Mouse (Mus musculus): ENCODE results near the gene Gabrr3. TPM values are rescaled to one million over a fixed set of nuclear protein-coding genes. Genes with fewer than 3 reads are reported as not detected.

Gabrr3 gene
- polyA plus RNA-seq, 1 experiment from 2014 or later, result not detected

- ATAC-seq (replicated peaks; ENCODE audit: extremely low read depth, insufficient read depth, low FRiP score), result no peak
- Histone ChIP-seq H3K9ac (ENCODE audit: low read length) (no peak overlapping the region), H3K9me3 (replicated peaks; ENCODE audit: control insufficient read depth, low read length) (no peaks in the 10 kb centered on the region), H3K4me1 (ENCODE audit: control insufficient read depth, insufficient read depth, low read length) (no peaks in the 10 kb centered on the region), H3K4me2 (ENCODE audit: low read depth, low read length) (no peak overlapping the region), H3K27me3 (ENCODE audit: control insufficient read depth, insufficient read depth, low read length) (no peaks in the 10 kb centered on the region), H3K36me3 (ENCODE audit: control insufficient read depth, insufficient read depth) (no peaks in the 10 kb centered on the region), H3K27ac (ENCODE audit: low read length) (no peak overlapping the region), H3K4me3 (ENCODE audit: low read length) (no peak overlapping the region)
- WGBS, result 51% methylated on average over 9 of the region's 9 CpGs
Observed at GRCm38 (mm10) chr16:59420237-59420866, 13.2 kb downstream of the Gabrr3 start.

DNA sequence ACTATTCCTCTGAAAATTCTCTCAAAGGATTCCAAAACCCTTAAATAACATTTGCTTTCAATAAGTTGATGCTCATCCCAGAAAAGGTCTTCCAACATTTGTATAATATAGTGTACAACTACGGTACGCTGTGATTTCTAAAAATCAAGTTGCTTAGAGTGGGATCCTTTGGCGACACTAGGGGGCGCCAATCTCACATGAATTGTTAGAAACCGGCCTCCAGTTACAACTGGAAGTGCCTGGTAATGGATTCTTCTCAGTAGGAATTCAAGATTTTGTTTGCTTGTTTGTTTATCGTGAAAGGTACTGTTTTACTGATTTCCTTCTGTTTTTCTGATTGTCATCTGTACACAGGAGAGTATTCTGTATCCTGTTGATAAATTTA lies 13.7 kb downstream of the Gabrr3 start:
- H3K27me3 ChIP-seq (ENCODE audit: control insufficient read depth, insufficient read depth, low read length), result no peaks in the 10 kb centered on the region
- H3K36me3 ChIP-seq (ENCODE audit: control insufficient read depth, insufficient read depth), result no peaks in the 10 kb centered on the region
- 8% methylated on average over 6 of the region's 6 CpGs for WGBS
- H3K27ac ChIP-seq (ENCODE audit: low read length), result no peak overlapping the region
- H3K9me3 ChIP-seq (replicated peaks; ENCODE audit: control insufficient read depth, low read length), result no peaks in the 10 kb centered on the region
- no peaks in the 10 kb centered on the region for H3K4me1 ChIP-seq (ENCODE audit: control insufficient read depth, insufficient read depth, low read length)
- H3K4me3 ChIP-seq (ENCODE audit: low read length), result no peak overlapping the region
- no peak overlapping the region for H3K4me2 ChIP-seq (ENCODE audit: low read depth, low read length)
- ATAC-seq (replicated peaks; ENCODE audit: extremely low read depth, insufficient read depth, low FRiP score), result no peak
- no peak overlapping the region for H3K9ac ChIP-seq (ENCODE audit: low read length)

DNA sequence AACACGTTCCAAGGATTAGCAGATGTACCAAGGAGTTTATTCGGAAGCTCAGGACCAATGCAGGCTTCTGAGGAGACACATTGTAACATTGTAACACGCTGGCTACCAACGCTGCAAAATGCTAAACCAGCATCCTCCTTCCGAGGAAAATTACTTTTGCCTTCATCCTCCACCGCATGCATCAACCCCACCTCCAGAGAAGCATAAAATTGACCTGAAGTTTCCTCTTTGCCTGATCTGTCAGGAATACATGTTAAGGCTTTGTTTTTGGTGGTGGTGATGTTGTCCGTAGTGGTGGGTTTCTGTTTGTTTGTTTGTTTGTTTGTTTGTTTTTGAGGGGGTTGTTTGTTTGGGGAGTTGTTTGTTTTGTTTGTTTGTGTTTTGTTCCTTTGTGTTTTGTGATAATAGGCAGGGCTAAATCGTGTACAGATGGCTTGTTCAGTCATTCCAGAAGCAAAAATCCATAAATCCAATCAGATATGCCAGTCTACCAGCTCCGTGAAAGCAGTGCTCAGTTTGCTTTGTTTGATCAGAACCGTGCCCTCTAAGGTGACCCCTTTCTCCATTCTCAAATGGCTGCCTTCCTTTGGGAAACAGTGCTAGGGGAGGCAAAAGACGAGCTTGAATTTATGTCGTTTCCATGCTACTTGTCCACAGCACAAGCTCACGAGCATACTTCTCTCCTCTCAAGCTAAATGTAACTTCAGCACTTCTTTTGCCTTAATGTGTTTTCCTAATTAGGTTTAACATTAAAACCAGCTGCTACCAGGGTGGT lies 14.6 kb downstream of the Gabrr3 start:
- Histone ChIP-seq H3K4me2 (ENCODE audit: low read depth, low read length) (no peak overlapping the region), H3K27me3 (ENCODE audit: control insufficient read depth, insufficient read depth, low read length) (no peaks in the 10 kb centered on the region), H3K4me3 (ENCODE audit: low read length) (no peak overlapping the region), H3K27ac (ENCODE audit: low read length) (no peak overlapping the region), H3K9me3 (replicated peaks; ENCODE audit: control insufficient read depth, low read length) (no peaks in the 10 kb centered on the region), H3K4me1 (ENCODE audit: control insufficient read depth, insufficient read depth, low read length) (no peaks in the 10 kb centered on the region), H3K36me3 (ENCODE audit: control insufficient read depth, insufficient read depth) (no peaks in the 10 kb centered on the region), H3K9ac (ENCODE audit: low read length) (no peak overlapping the region)
- WGBS, result 68% methylated on average over 13 of the region's 13 CpGs
- no peak for ATAC-seq (replicated peaks; ENCODE audit: extremely low read depth, insufficient read depth, low FRiP score)

- H3K9ac ChIP-seq (ENCODE audit: low read length), result no peak overlapping the region
- H3K27ac ChIP-seq (ENCODE audit: low read length), result no peak overlapping the region
- no peak overlapping the region for H3K4me3 ChIP-seq (ENCODE audit: low read length)
- H3K36me3 ChIP-seq (ENCODE audit: control insufficient read depth, insufficient read depth), result no peaks in the 10 kb centered on the region
- H3K9me3 ChIP-seq (replicated peaks; ENCODE audit: control insufficient read depth, low read length), result no peaks in the 10 kb centered on the region
- H3K4me2 ChIP-seq (ENCODE audit: low read depth, low read length), result no peak overlapping the region
- H3K4me1 ChIP-seq (ENCODE audit: control insufficient read depth, insufficient read depth, low read length), result no peaks in the 10 kb centered on the region
- H3K27me3 ChIP-seq (ENCODE audit: control insufficient read depth, insufficient read depth, low read length), result no peaks in the 10 kb centered on the region
- 74% methylated on average over 7 of the region's 7 CpGs for WGBS
- ATAC-seq (replicated peaks; ENCODE audit: extremely low read depth, insufficient read depth, low FRiP score), result no peak
Observed at GRCm38 (mm10) chr16:59427960-59428359, 20.8 kb downstream of the Gabrr3 start.

- no peak overlapping the region for H3K27ac ChIP-seq (ENCODE audit: low read length)
- H3K4me3 ChIP-seq (ENCODE audit: low read length), result no peak overlapping the region
- ATAC-seq (replicated peaks; ENCODE audit: extremely low read depth, insufficient read depth, low FRiP score), result no peak
- no peak overlapping the region for H3K4me2 ChIP-seq (ENCODE audit: low read depth, low read length)
- no peaks in the 10 kb centered on the region for H3K27me3 ChIP-seq (ENCODE audit: control insufficient read depth, insufficient read depth, low read length)
- H3K4me1 ChIP-seq (ENCODE audit: control insufficient read depth, insufficient read depth, low read length), result no peaks in the 10 kb centered on the region
- WGBS, result 75% methylated on average over 11 of the region's 11 CpGs
- H3K9me3 ChIP-seq (replicated peaks; ENCODE audit: control insufficient read depth, low read length), result no peaks in the 10 kb centered on the region
- H3K9ac ChIP-seq (ENCODE audit: low read length), result no peak overlapping the region
- no peaks in the 10 kb centered on the region for H3K36me3 ChIP-seq (ENCODE audit: control insufficient read depth, insufficient read depth)
Observed at GRCm38 (mm10) chr16:59433181-59433580, 26.0 kb downstream of the Gabrr3 start.

- Histone ChIP-seq H3K36me3 (ENCODE audit: control insufficient read depth, insufficient read depth) (no peaks in the 10 kb centered on the region), H3K9ac (ENCODE audit: low read length) (no peak overlapping the region), H3K27me3 (ENCODE audit: control insufficient read depth, insufficient read depth, low read length) (no peaks in the 10 kb centered on the region), H3K4me2 (ENCODE audit: low read depth, low read length) (no peak overlapping the region), H3K9me3 (replicated peaks; ENCODE audit: control insufficient read depth, low read length) (no peaks in the 10 kb centered on the region), H3K27ac (ENCODE audit: low read length) (no peak overlapping the region), H3K4me1 (ENCODE audit: control insufficient read depth, insufficient read depth, low read length) (no peaks in the 10 kb centered on the region), H3K4me3 (ENCODE audit: low read length) (no peak overlapping the region)
- 81% methylated on average over 7 of the region's 7 CpGs for WGBS
- ATAC-seq (replicated peaks; ENCODE audit: extremely low read depth, insufficient read depth, low FRiP score), result no peak
Observed at GRCm38 (mm10) chr16:59444880-59445559, 37.9 kb downstream of the Gabrr3 start.

DNA sequence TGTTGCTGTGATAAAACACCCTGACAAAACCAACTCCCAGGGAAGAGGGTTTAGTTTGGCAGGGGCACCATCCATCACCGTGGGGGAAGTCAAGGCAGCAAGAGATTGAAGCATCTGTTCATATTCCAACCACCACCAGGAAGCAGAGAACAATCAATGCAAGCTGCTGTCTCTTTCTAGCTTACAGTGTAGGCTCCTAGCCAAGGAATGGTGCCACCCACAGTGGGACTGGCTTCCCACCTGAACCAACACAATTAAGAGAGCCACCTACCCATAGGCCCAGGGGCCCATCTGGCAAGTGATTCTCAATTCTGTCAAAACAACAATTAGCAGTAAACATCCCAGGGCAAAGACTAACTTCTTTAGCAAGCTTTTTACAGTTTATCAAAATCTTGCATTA lies 41.0 kb downstream of the Gabrr3 start:
- H3K27me3 ChIP-seq (ENCODE audit: control insufficient read depth, insufficient read depth, low read length), result no peaks in the 10 kb centered on the region
- H3K9ac ChIP-seq (ENCODE audit: low read length), result no peak overlapping the region
- H3K4me2 ChIP-seq (ENCODE audit: low read depth, low read length), result no peak overlapping the region
- no peak overlapping the region for H3K27ac ChIP-seq (ENCODE audit: low read length)
- no peak overlapping the region for H3K4me3 ChIP-seq (ENCODE audit: low read length)
- no peak for ATAC-seq (replicated peaks; ENCODE audit: extremely low read depth, insufficient read depth, low FRiP score)
- no peaks in the 10 kb centered on the region for H3K4me1 ChIP-seq (ENCODE audit: control insufficient read depth, insufficient read depth, low read length)
- H3K36me3 ChIP-seq (ENCODE audit: control insufficient read depth, insufficient read depth), result no peaks in the 10 kb centered on the region
- no peaks in the 10 kb centered on the region for H3K9me3 ChIP-seq (replicated peaks; ENCODE audit: control insufficient read depth, low read length)
- 76% methylated on average over 1 of the region's 1 CpGs for WGBS

DNA sequence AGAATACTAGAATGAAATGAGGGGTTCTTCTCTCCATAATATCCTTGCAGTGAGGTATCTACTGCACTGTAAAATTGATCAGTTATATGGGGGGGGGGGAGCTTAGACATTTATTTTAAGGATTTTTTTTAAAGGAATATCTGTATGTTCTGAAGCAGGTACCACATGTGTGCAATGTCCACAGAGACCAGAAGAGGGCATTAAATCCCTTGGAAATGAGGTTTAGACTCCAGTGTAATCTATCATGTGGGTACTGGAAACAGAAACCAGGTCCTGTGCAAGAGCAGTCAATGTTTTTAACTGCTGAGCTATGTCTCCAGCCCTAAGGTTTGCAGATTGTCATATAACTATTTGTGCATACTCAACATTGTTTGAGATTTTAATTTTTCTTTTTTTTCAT lies 42.0 kb downstream of the Gabrr3 start:
- H3K4me3 ChIP-seq (ENCODE audit: low read length), result no peak overlapping the region
- no peaks in the 10 kb centered on the region for H3K9me3 ChIP-seq (replicated peaks; ENCODE audit: control insufficient read depth, low read length)
- no peaks in the 10 kb centered on the region for H3K36me3 ChIP-seq (ENCODE audit: control insufficient read depth, insufficient read depth)
- no peak overlapping the region for H3K4me2 ChIP-seq (ENCODE audit: low read depth, low read length)
- no peaks in the 10 kb centered on the region for H3K4me1 ChIP-seq (ENCODE audit: control insufficient read depth, insufficient read depth, low read length)
- H3K9ac ChIP-seq (ENCODE audit: low read length), result no peak overlapping the region
- no peak overlapping the region for H3K27ac ChIP-seq (ENCODE audit: low read length)
- no peak for ATAC-seq (replicated peaks; ENCODE audit: extremely low read depth, insufficient read depth, low FRiP score)
- no peaks in the 10 kb centered on the region for H3K27me3 ChIP-seq (ENCODE audit: control insufficient read depth, insufficient read depth, low read length)

GRCm38 (mm10) chr16:59451813-59452212 lies 44.7 kb downstream of the Gabrr3 start:
- WGBS, result 84% methylated on average over 5 of the region's 5 CpGs
- H3K4me2 ChIP-seq (ENCODE audit: low read depth, low read length), result no peak overlapping the region

More at GRCm38 (mm10) chr16:59451813-59452212, 44.7 kb downstream of the Gabrr3 start:
- ATAC-seq (replicated peaks; ENCODE audit: extremely low read depth, insufficient read depth, low FRiP score), result no peak
- no peaks in the 10 kb centered on the region for H3K27me3 ChIP-seq (ENCODE audit: control insufficient read depth, insufficient read depth, low read length)
- H3K27ac ChIP-seq (ENCODE audit: low read length), result no peak overlapping the region
- H3K36me3 ChIP-seq (ENCODE audit: control insufficient read depth, insufficient read depth), result no peaks in the 10 kb centered on the region
- H3K4me3 ChIP-seq (ENCODE audit: low read length), result no peak overlapping the region
- H3K9ac ChIP-seq (ENCODE audit: low read length), result no peak overlapping the region
- no peaks in the 10 kb centered on the region for H3K9me3 ChIP-seq (replicated peaks; ENCODE audit: control insufficient read depth, low read length)
- H3K4me1 ChIP-seq (ENCODE audit: control insufficient read depth, insufficient read depth, low read length), result no peaks in the 10 kb centered on the region

Data from heart, embryonic 16.5 days (tissue).